7 mouse cellular contexts compared by ENCODE assay signal in genomic region chr15:25412761-25413261, GRCm38 (mm10). TPM values are rescaled to one million over a fixed set of nuclear protein-coding genes. Genes with fewer than 3 reads are reported as not detected.
DNase-seq lines count a peak whose midpoint lies in the region; ATAC-seq and TF ChIP-seq lines count a peak whose summit lies in the region.

No protein-coding gene starts in this region.

- 0 out of 2 replicates have a peak, but pooled peaks have one; percentile 11 for ATAC-seq in heart, embryonic 15.5 days (replicated peaks; ENCODE audit: insufficient number of reproducible peaks, insufficient read depth, low FRiP score, low read depth)
- peak; percentile 27 for ATAC-seq in midbrain, embryonic 13.5 days

- no peaks in the 10 kb centered on the region for H3K9me3 ChIP-seq in heart, embryonic 15.5 days (replicated peaks)
- no peaks in the 10 kb centered on the region for H3K9me3 ChIP-seq in midbrain, embryonic 13.5 days

- WGBS in heart, embryonic 15.5 days, result 0% methylated on average over 35 of the region's 35 CpGs
- under 1% methylated on average over 35 of the region's 35 CpGs for WGBS in midbrain, embryonic 13.5 days

- intact Hi-C loops in left cerebral cortex, postnatal 4 days (cut with DNase I), result loop anchor here (5.0 to 10.0 kb wide), 4 partner anchors 51 to 691 kb away; no protein-coding TSS in a partner anchor

- peak overlapping the region; percentile 35; the same call in 1 of the 2 replicates for H3K27ac ChIP-seq in heart, embryonic 15.5 days
- peak overlapping the region; percentile 100 for H3K27ac ChIP-seq in midbrain, embryonic 13.5 days
- H3K27ac ChIP-seq in testis, adult 2 months (ENCODE audit: control insufficient read depth, insufficient read depth, low read depth, low read length), result peak overlapping the region; percentile 64; the same call in 1 of the 2 replicates

- peak overlapping the region; percentile 67 for H3K9ac ChIP-seq in heart, embryonic 15.5 days
- peak overlapping the region; percentile 100 for H3K9ac ChIP-seq in midbrain, embryonic 13.5 days (replicated peaks)

- peaks cover 13% of the 10 kb centered on the region for H3K4me1 ChIP-seq in heart, embryonic 15.5 days (replicated peaks)
- peaks cover 42% of the 10 kb centered on the region for H3K4me1 ChIP-seq in midbrain, embryonic 13.5 days (replicated peaks)
- H3K4me1 ChIP-seq in testis, adult 2 months (ENCODE audit: control insufficient read depth, insufficient read depth, low read length), result peaks cover 23% of the 10 kb centered on the region

- H3K4me3 ChIP-seq in heart, embryonic 15.5 days, result peak overlapping the region; percentile 79
- H3K4me3 ChIP-seq in midbrain, embryonic 13.5 days (replicated peaks), result peak overlapping the region; percentile 100
- H3K4me3 ChIP-seq in testis, adult 2 months (ENCODE audit: control insufficient read depth, low read depth, low read length), result peak overlapping the region; percentile 88

- peak overlapping the region; percentile 95 for H3K4me2 ChIP-seq in heart, embryonic 15.5 days
- peak overlapping the region; percentile 68 for H3K4me2 ChIP-seq in midbrain, embryonic 13.5 days (replicated peaks)

- peak; percentile 13 for DNase-seq in ovary, postnatal 36 days (ENCODE audit: low spot score)
- DNase-seq in ovary, postnatal 10 days (ENCODE audit: low spot score), result no peak
- DNase-seq in embryo, embryonic 10 days (ENCODE audit: low spot score), result peak; percentile 66
- DNase-seq in left cerebral cortex, postnatal 4 days, result peak; percentile 70

- H3K27me3 ChIP-seq in heart, embryonic 15.5 days, result peaks cover 3% of the 10 kb centered on the region; the same call in 1 of the 2 replicates
- H3K27me3 ChIP-seq in midbrain, embryonic 13.5 days, result no peaks in the 10 kb centered on the region
- peaks cover 4% of the 10 kb centered on the region for H3K27me3 ChIP-seq in testis, adult 2 months (ENCODE audit: control insufficient read depth, insufficient read depth, low read length)

- no peak for TF ChIP-seq CTCF in testis, adult 2 months (IDR thresholded peaks at IDR 0.05; ENCODE audit: control insufficient read depth, insufficient read depth, insufficient replicate concordance, low read depth, low read length)

- TF ChIP-seq POLR2A in testis, adult 2 months (IDR thresholded peaks at IDR 0.05; ENCODE audit: control insufficient read depth, low read depth, low read length), result no peak

- no peaks in the 10 kb centered on the region for H3K36me3 ChIP-seq in heart, embryonic 15.5 days
- peaks cover 7% of the 10 kb centered on the region; the same call in 1 of the 2 replicates for H3K36me3 ChIP-seq in midbrain, embryonic 13.5 days
- H3K36me3 ChIP-seq in testis, adult 2 months (ENCODE audit: control insufficient read depth, insufficient read depth, low read length), result no peaks in the 10 kb centered on the region

RNA-seq across cellular contexts. Expression of gene Basp1, which starts 0.8 kb away (rescaled TPM):
- 7.8 and 13.3 TPM in 2 replicates for polyA plus RNA-seq in heart, embryonic 15.5 days (2015; fragmentation: Nextera tagmentation; extraction: Ambion mirVana)
- 1,000 to 10,000 TPM; 1,424 to 1,444 TPM for total RNA-seq in left cerebral cortex, postnatal 4 days (2021)
- 205 and 211 TPM in 2 replicates for polyA plus RNA-seq in midbrain, embryonic 13.5 days (2015; fragmentation: Nextera tagmentation; extraction: Ambion mirVana)
- 11.8 and 13.6 TPM in 2 replicates for polyA plus RNA-seq in testis, adult 2 months (2012; rRNA removed)

Comparison
In these comparisons a context has a peak if more than half of its experiments do, and no peak if none do; other contexts are left out.
1. H3K27ac ChIP-seq: peak in every context shown above with its lines; median percentile 100 in midbrain, embryonic 13.5 days; 64 in testis, adult 2 months; 35 in heart, embryonic 15.5 days.
2. RNA of gene Basp1, which starts 0.8 kb away (polyA plus RNA-seq): 205 to 211 TPM in midbrain, embryonic 13.5 days; 11.8 to 13.6 TPM in testis, adult 2 months and 7.8 to 13.3 TPM in heart, embryonic 15.5 days; every median in the first group is over 10 times any median in the second.
3. Peak in every context shown above with its lines, with median percentiles within 50 percentile points of each other: H3K4me3 ChIP-seq.